Mouse (Mus musculus): Measurements from ENCODE around the gene Sf3a1. TPM values are rescaled to one million over a fixed set of nuclear protein-coding genes. Genes with fewer than 3 reads are reported as not detected.

Gene Sf3a1
- total and polyA plus RNA-seq, 3 experiments = 32.1 to 101 (median 77.0) TPM

DNA sequence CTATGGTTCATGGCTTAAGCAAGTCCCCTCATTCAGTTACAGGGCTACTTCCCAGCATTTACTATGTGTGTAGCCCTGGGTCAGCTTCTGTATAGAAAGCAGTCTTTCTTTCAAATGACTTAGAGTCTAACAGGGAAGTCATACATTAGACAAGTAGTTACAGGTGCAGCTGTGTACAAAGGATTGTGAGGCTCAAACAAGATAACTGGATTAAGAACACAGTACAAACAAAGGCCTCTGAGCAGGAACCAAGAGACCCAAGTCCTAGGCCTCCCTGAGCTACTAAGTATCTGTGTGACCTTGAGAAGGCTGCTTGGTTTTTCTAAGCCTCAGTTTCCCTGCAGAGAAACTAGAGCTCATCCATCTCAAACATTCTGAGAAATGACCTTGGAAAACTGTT, 33.3 kb downstream of the Sf3a1 start:
- DNase-seq (ENCODE audit: low read depth, low spot score) = no peak
- Histone ChIP-seq H3K9me3 (replicated peaks; ENCODE audit: insufficient read depth, low read length) (no peaks in the 10 kb centered on the region), H3K27ac (ENCODE audit: control insufficient read depth, low read depth, low read length) (no peak overlapping the region), H3K79me2 (ENCODE audit: control insufficient read depth, insufficient read depth, low read length, poor library complexity) (no peaks in the 10 kb centered on the region), H3K4me1 (ENCODE audit: control insufficient read depth in 1 of 2, insufficient read depth in 2 of 2, low read length in 2 of 2) (no peaks in the 10 kb centered on the region), H3K4me3 (ENCODE audit: control insufficient read depth in 1 of 2, insufficient read depth in 1 of 2, low read depth in 2 of 2, low read length in 2 of 2) (no peak overlapping the region), H3K36me3 (ENCODE audit: control insufficient read depth in 1 of 2, insufficient read depth in 2 of 2, low read length in 2 of 2) (no peaks in the 10 kb centered on the region; a peak in 1 of 4 replicates), H3K27me3 (ENCODE audit: control insufficient read depth in 1 of 2, insufficient read depth in 2 of 2, low read length in 2 of 2) (no peaks in the 10 kb centered on the region), H3K9ac (ENCODE audit: control insufficient read depth, low read depth, low read length, poor library complexity, severe bottlenecking) (no peak overlapping the region)
- TF ChIP-seq NELFE (IDR thresholded peaks at IDR 0.05; ENCODE audit: low read depth, low read length) = no peak
- TF ChIP-seq SMC3 (IDR thresholded peaks at IDR 0.05; ENCODE audit: low read depth, low read length) = no peak
- TF ChIP-seq MAX (IDR thresholded peaks at IDR 0.05; ENCODE audit: low read length) = no peak
- no peak for TF ChIP-seq MXI1 (IDR thresholded peaks at IDR 0.05; ENCODE audit: low read depth, low read length)
- no peak for TF ChIP-seq MAFK (IDR thresholded peaks at IDR 0.05; ENCODE audit: borderline replicate concordance, low read depth, low read length)
- no peak for TF ChIP-seq ETS1 (IDR thresholded peaks at IDR 0.05; ENCODE audit: low read depth, low read length)
- TF ChIP-seq UBTF (IDR thresholded peaks at IDR 0.05; ENCODE audit: borderline replicate concordance, insufficient read depth, low read depth, low read length) = no peak
- TF ChIP-seq CTCF (IDR thresholded peaks at IDR 0.05 in 2 of 3, conservative IDR thresholded peaks at IDR 0.05 in 1 of 3; ENCODE audit: control insufficient read depth in 1 of 3, insufficient read depth in 1 of 3, low read depth in 2 of 3, low read length in 3 of 3, poor library complexity in 1 of 3, severe bottlenecking in 1 of 3) = no peak
- TF ChIP-seq POLR2AphosphoS5 (IDR thresholded peaks at IDR 0.05; ENCODE audit: borderline replicate concordance, low read depth, low read length) = no peak
- no peak for TF ChIP-seq SIN3A (IDR thresholded peaks at IDR 0.05; ENCODE audit: low read length)
- TF ChIP-seq CHD2 (IDR thresholded peaks at IDR 0.05; ENCODE audit: low read length) = no peak
- no peak for TF ChIP-seq ZKSCAN1 (IDR thresholded peaks at IDR 0.05; ENCODE audit: low read depth, low read length)
- TF ChIP-seq GATA1 (IDR thresholded peaks at IDR 0.05; ENCODE audit: low read depth, low read length) = no peak
- TF ChIP-seq MEF2A (IDR thresholded peaks at IDR 0.05; ENCODE audit: extremely low read depth, insufficient replicate concordance, low read depth, low read length, poor library complexity, severe bottlenecking) = no peak
- TF ChIP-seq GABPA (IDR thresholded peaks at IDR 0.05; ENCODE audit: low read depth, low read length) = no peak

DNA sequence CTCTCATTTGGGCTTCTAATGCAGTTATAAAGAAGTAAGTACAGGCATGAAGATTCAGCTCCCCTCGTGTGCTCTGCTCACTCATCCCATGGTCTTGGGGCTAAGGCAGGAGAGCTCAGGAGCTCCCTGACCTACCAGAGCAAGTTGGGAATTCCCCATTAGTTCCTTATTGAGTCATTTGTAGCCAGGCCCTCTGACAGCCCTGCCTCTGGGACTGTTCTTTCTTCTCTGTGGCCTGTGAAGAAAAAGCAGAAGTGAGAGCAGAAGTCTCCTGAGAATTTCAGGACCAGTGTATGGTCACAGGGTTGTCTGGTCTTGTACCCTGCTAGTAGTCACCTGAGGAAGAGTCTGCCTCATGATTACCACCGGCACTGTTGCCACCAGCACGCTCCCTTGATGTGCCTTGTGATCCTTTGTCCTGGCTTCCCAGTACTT, 35.5 kb downstream of the Sf3a1 start:
- TF ChIP-seq MYC (IDR thresholded peaks at IDR 0.05; ENCODE audit: low read depth, low read length) (no peak), POLR2A (IDR thresholded peaks at IDR 0.05; ENCODE audit: control insufficient read depth in 1 of 2, insufficient read depth in 1 of 2, low read depth in 1 of 2, low read length in 2 of 2, poor library complexity in 1 of 2) (no peak), SMC3 (IDR thresholded peaks at IDR 0.05; ENCODE audit: low read depth, low read length) (no peak), E2F4 (IDR thresholded peaks at IDR 0.05; ENCODE audit: borderline replicate concordance, low read depth, low read length) (no peak), POLR2AphosphoS5 (IDR thresholded peaks at IDR 0.05; ENCODE audit: borderline replicate concordance, low read depth, low read length) (no peak), ZKSCAN1 (IDR thresholded peaks at IDR 0.05; ENCODE audit: low read depth, low read length) (no peak), USF1 (IDR thresholded peaks at IDR 0.05; ENCODE audit: low read depth, low read length) (no peak), MEF2A (IDR thresholded peaks at IDR 0.05; ENCODE audit: extremely low read depth, insufficient replicate concordance, low read depth, low read length, poor library complexity, severe bottlenecking) (no peak), MAZ (IDR thresholded peaks at IDR 0.05; ENCODE audit: low read depth, low read length) (no peak), UBTF (IDR thresholded peaks at IDR 0.05; ENCODE audit: borderline replicate concordance, insufficient read depth, low read depth, low read length) (no peak), POLR2AphosphoS2 (IDR thresholded peaks at IDR 0.05; ENCODE audit: low read length) (no peak), ZC3H11A (IDR thresholded peaks at IDR 0.05; ENCODE audit: low read depth, low read length) (no peak), MXI1 (IDR thresholded peaks at IDR 0.05; ENCODE audit: low read depth, low read length) (no peak), GABPA (IDR thresholded peaks at IDR 0.05; ENCODE audit: low read depth, low read length) (no peak), BHLHE40 (IDR thresholded peaks at IDR 0.05; ENCODE audit: borderline replicate concordance, low read depth, low read length) (no peak), CHD1 (IDR thresholded peaks at IDR 0.05; ENCODE audit: low read depth, low read length) (no peak), HCFC1 (IDR thresholded peaks at IDR 0.05; ENCODE audit: low read depth, low read length) (no peak), EP300 (IDR thresholded peaks at IDR 0.05; ENCODE audit: low read depth in 1 of 2, low read length in 2 of 2) (no peak), MYB (IDR thresholded peaks at IDR 0.05; ENCODE audit: low read depth, low read length) (no peak), TBP (IDR thresholded peaks at IDR 0.05; ENCODE audit: low read depth, low read length) (no peak)
- no peaks in the 10 kb centered on the region; a peak in 1 of 4 replicates for H3K36me3 ChIP-seq (ENCODE audit: control insufficient read depth in 1 of 2, insufficient read depth in 2 of 2, low read length in 2 of 2)
- no peak overlapping the region for H3K27ac ChIP-seq (ENCODE audit: control insufficient read depth, low read depth, low read length)
- no peaks in the 10 kb centered on the region for H3K9me3 ChIP-seq (replicated peaks; ENCODE audit: insufficient read depth, low read length)
- no peaks in the 10 kb centered on the region for H3K79me2 ChIP-seq (ENCODE audit: control insufficient read depth, insufficient read depth, low read length, poor library complexity)
- no peak overlapping the region for H3K4me3 ChIP-seq (ENCODE audit: control insufficient read depth in 1 of 2, insufficient read depth in 1 of 2, low read depth in 2 of 2, low read length in 2 of 2)
- no peaks in the 10 kb centered on the region for H3K4me1 ChIP-seq (ENCODE audit: control insufficient read depth in 1 of 2, insufficient read depth in 2 of 2, low read length in 2 of 2)
- no peaks in the 10 kb centered on the region for H3K27me3 ChIP-seq (ENCODE audit: control insufficient read depth in 1 of 2, insufficient read depth in 2 of 2, low read length in 2 of 2)
- peak; percentile 59 for DNase-seq (ENCODE audit: low read depth, low spot score)
- no peak overlapping the region for H3K9ac ChIP-seq (ENCODE audit: control insufficient read depth, low read depth, low read length, poor library complexity, severe bottlenecking)
